Mouse (Mus musculus) hindbrain, embryonic 13.5 days (tissue): Measurements from ENCODE around the gene Tctn1. TPM values are rescaled to one million over a fixed set of nuclear protein-coding genes. Genes with fewer than 3 reads are reported as not detected.

ENCODE experiments used
- ATAC-seq: fragments of 200-750 bp; cut with Nextera tagmentation; 2 replicates; pipeline ENCODE4 v1.8.0; 2017; ENCODE audit warnings: moderate TSS enrichment; ENCODE audit not compliant: low FRiP score
- H3K27ac ChIP-seq: fragments of 300-500 bp; sonication (generic); 2 replicates; pipeline ENCODE4 v1.5.1; 2015; ENCODE audit warnings: inconsistent platforms, mild to moderate bottlenecking, moderate library complexity
- H3K27me3 ChIP-seq: fragments of 300-500 bp; sonication (generic); 2 replicates; pipeline ENCODE4 v1.6.1; 2015; ENCODE audit warnings: mild to moderate bottlenecking, inconsistent platforms
- H3K36me3 ChIP-seq: fragments of 300-500 bp; sonication (generic); 2 replicates; pipeline ENCODE4 v1.6.1; 2015; ENCODE audit warnings: mild to moderate bottlenecking, inconsistent platforms
- H3K4me1 ChIP-seq: fragments of 300-500 bp; sonication (generic); replicated peaks from 2 replicates; pipeline ENCODE4 v1.6.1; 2015; ENCODE audit warnings: inconsistent platforms
- H3K4me2 ChIP-seq: fragments of 300-500 bp; sonication (generic); 2 replicates; pipeline ENCODE4 v1.6.1; 2015; ENCODE audit warnings: inconsistent platforms, mild to moderate bottlenecking, moderate library complexity
- H3K4me3 ChIP-seq: fragments of 300-500 bp; sonication (generic); 2 replicates; pipeline ENCODE4 v1.5.1; 2015; ENCODE audit warnings: mild to moderate bottlenecking, inconsistent platforms
- H3K9ac ChIP-seq: fragments of 300-500 bp; sonication (generic); 2 replicates; pipeline ENCODE4 v1.6.1; 2015; ENCODE audit warnings: mild to moderate bottlenecking, inconsistent platforms
- H3K9me3 ChIP-seq: fragments of 300-500 bp; sonication (generic); 2 replicates; pipeline ENCODE4 v1.6.1; 2016; ENCODE audit warnings: inconsistent platforms
- WGBS: fragments of 180-500 bp; shearing (Covaris S2); methylation state at CpG from one replicate; pipeline ENCODE4 v1.1.7; 2015; 5-methylcytosine and 5-hydroxymethylcytosine counted together
- polyA plus RNA-seq: library from polyadenylated mRNA; unstranded; fragments of >200 nt; fragmentation: Nextera tagmentation; extraction: Ambion mirVana; gene quantifications from 2 replicates; pipeline ENCODE4 v1.2.1, GENCODE M21; 2015

The Tctn1 gene
- polyA plus RNA-seq, 1 experiment from 2014 or later: 5.9 TPM

DNA sequence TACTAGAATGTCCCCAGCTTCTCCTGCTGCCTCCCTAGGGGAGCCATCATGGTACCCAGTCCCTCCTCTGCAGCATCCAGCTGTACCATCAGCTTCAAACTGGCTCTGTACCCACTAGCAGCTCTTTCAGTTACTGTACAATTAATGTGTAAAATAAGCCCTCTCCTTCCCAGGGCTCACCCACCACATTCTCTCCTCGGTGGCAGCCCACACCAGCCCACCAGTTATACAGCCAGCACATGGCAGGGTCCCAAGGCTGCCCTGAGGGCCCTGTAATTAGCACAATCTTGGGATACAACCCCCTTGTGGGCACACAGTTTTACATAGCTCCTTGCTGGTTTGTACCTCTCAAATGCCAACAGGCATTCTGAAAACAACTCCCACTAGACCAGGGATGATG, 23.3 kb downstream of the Tctn1 start:
- Histone ChIP-seq H3K9ac (no peak overlapping the region), H3K9me3 (no peaks in the 10 kb centered on the region), H3K27me3 (no peaks in the 10 kb centered on the region), H3K4me1 (peaks cover 16% of the 10 kb centered on the region), H3K27ac (no peak overlapping the region), H3K4me2 (no peak overlapping the region), H3K36me3 (peaks cover 30% of the 10 kb centered on the region), H3K4me3 (no peak overlapping the region)
- ATAC-seq: no peak
- 69% methylated on average over 1 of the region's 1 CpGs for WGBS

DNA sequence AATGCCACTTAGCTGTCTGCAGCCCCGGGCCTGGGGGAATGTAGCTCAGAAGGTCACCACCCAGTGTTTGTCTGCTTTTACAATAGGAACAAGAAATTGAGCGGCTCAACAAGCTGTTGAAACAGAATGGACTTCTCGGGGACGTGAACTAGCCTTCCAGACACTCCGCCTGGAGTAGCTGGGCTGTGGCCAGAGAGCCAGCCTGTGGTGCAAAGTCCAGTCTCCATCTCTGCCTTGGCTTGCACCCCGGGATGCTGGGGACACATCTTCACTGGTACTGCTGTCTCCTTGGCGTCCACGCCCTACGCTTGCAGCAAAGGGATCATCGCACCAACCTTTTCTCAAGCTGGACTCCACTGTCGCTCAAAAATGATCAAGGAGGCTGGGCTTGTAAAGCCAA, 23.7 kb downstream of the Tctn1 start:
- H3K27me3 ChIP-seq: no peaks in the 10 kb centered on the region
- no peak overlapping the region for H3K27ac ChIP-seq
- peaks cover 18% of the 10 kb centered on the region for H3K4me1 ChIP-seq
- WGBS: 83% methylated on average over 11 of the region's 11 CpGs
- no peak overlapping the region for H3K4me2 ChIP-seq
- no peak overlapping the region for H3K4me3 ChIP-seq
- no peak for ATAC-seq
- no peaks in the 10 kb centered on the region for H3K9me3 ChIP-seq
- no peak overlapping the region for H3K9ac ChIP-seq
- H3K36me3 ChIP-seq: peaks cover 25% of the 10 kb centered on the region

DNA sequence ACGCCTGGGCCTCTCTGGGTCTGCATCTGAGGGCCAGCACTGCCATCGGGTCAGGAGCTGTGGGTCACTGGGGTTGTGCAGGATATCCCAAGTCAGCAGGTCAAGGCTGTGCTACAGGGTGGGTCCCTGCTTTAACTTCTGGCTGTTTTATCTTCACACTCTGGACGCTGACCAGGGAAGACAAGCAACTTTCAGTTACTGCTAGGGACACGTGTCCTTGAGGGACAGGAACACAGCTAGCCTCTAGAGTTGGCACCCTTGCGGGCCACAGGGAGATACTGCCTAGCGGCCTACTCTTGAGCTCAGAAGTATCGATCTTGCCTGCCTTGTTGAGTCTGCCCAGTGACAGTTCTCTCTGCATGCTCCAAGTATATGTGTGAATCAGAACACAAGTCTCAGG, 24.6 kb downstream of the Tctn1 start:
- 88% methylated on average over 7 of the region's 7 CpGs for WGBS

GRCm38 (mm10) chr5:122237200-122237599, 27.1 kb downstream of the Tctn1 start:
- Histone ChIP-seq H3K9me3 (no peaks in the 10 kb centered on the region), H3K4me2 (no peak overlapping the region), H3K27me3 (no peaks in the 10 kb centered on the region), H3K27ac (no peak overlapping the region), H3K4me1 (peaks cover 14% of the 10 kb centered on the region), H3K36me3 (peaks cover 20% of the 10 kb centered on the region), H3K4me3 (no peak overlapping the region), H3K9ac (no peak overlapping the region)
- 72% methylated on average over 5 of the region's 5 CpGs for WGBS
- no peak for ATAC-seq

More for the DNA sequence above, 24.6 kb downstream of the Tctn1 start:
- H3K9me3 ChIP-seq: no peaks in the 10 kb centered on the region
- no peak overlapping the region for H3K4me2 ChIP-seq
- H3K4me3 ChIP-seq: no peak overlapping the region
- no peak overlapping the region for H3K9ac ChIP-seq
- ATAC-seq: no peak
- peaks cover 19% of the 10 kb centered on the region for H3K4me1 ChIP-seq
- H3K27me3 ChIP-seq: no peaks in the 10 kb centered on the region
- no peak overlapping the region for H3K27ac ChIP-seq
- peaks cover 23% of the 10 kb centered on the region for H3K36me3 ChIP-seq

DNA sequence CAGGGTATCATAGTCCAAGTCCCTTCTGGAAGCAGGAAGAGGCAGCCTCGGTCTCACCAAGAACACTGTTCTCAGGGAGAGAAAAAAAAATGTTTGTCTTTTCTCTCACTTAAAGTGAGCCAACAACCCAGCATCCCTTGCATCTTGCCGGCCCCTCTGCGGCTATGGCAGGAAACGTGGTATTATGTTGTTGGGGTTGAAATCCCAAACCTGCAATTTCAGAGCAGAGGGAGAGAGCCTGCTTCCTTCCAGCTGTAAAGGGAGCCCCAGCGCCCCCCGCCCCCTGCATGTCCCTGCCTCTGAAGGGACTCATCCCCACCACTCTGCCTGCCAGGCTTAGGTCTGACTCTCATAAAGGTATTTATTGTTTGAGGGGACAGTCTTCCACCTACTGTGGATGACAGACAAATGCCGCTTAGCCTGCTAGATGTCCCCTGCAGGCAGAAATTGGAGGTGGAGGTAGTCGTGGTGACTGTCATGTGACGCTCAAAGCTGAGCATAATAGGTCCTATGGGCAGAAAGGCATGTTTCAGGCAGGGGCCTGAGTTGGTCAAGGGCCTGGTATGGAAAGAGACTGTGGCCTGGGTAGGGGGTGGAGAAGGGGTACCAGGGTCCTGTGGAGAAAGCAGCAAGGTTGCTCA, 28.9 kb downstream of the Tctn1 start:
- Histone ChIP-seq H3K27me3 (no peaks in the 10 kb centered on the region), H3K4me3 (no peak overlapping the region), H3K36me3 (peaks cover under 1% of the 10 kb centered on the region; the same call in 1 of the 2 replicates), H3K4me2 (no peak overlapping the region), H3K9me3 (no peaks in the 10 kb centered on the region), H3K4me1 (peaks cover 14% of the 10 kb centered on the region), H3K9ac (peak overlapping the region; percentile 15; the same call in 1 of the 2 replicates), H3K27ac (no peak overlapping the region)
- 75% methylated on average over 9 of the region's 9 CpGs for WGBS
- ATAC-seq: no peak

- H3K27ac ChIP-seq: no peak overlapping the region
- no peak for ATAC-seq
- H3K36me3 ChIP-seq: no peaks in the 10 kb centered on the region
- no peak overlapping the region for H3K4me3 ChIP-seq
- no peaks in the 10 kb centered on the region for H3K27me3 ChIP-seq
- no peak overlapping the region for H3K4me2 ChIP-seq
- H3K9ac ChIP-seq: no peak overlapping the region
- H3K4me1 ChIP-seq: peaks cover 14% of the 10 kb centered on the region
- H3K9me3 ChIP-seq: no peaks in the 10 kb centered on the region
- WGBS: 85% methylated on average over 9 of the region's 9 CpGs
Observed at GRCm38 (mm10) chr5:122234319-122235195, 29.7 kb downstream of the Tctn1 start.

DNA sequence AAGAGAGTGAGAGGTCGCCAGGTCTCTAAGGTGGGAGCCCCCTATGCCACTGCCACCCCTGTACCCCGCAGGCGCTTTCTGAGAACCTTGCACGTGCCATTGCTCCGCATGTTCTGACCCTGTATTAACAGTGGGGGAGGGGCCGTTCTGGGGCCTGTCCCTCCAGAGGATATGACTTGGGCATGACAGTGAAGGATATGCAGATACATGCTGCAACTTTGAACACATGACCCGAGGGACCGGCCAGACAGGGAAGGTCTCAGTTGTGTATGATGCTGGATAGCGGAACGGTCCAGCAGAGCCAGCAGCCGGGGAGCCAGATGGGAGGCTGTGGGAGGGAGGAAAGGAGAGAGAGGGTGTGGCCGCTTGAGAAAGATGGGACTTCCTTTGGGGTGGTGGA, 30.6 kb downstream of the Tctn1 start:
- no peaks in the 10 kb centered on the region for H3K27me3 ChIP-seq
- H3K4me3 ChIP-seq: no peak overlapping the region
- no peak overlapping the region for H3K9ac ChIP-seq
- peaks cover 14% of the 10 kb centered on the region for H3K4me1 ChIP-seq
- H3K4me2 ChIP-seq: no peak overlapping the region
- no peak overlapping the region for H3K27ac ChIP-seq
- H3K36me3 ChIP-seq: no peaks in the 10 kb centered on the region
- WGBS: 89% methylated on average over 12 of the region's 12 CpGs
- no peak for ATAC-seq
- H3K9me3 ChIP-seq: no peaks in the 10 kb centered on the region

- no peaks in the 10 kb centered on the region for H3K36me3 ChIP-seq
- H3K27me3 ChIP-seq: no peaks in the 10 kb centered on the region
- ATAC-seq: no peak
- H3K9me3 ChIP-seq: no peaks in the 10 kb centered on the region
- 92% methylated on average over 14 of the region's 14 CpGs for WGBS
- no peak overlapping the region for H3K27ac ChIP-seq
- H3K9ac ChIP-seq: no peak overlapping the region
- no peak overlapping the region for H3K4me2 ChIP-seq
- H3K4me1 ChIP-seq: peaks cover 14% of the 10 kb centered on the region
- H3K4me3 ChIP-seq: no peak overlapping the region
Observed at GRCm38 (mm10) chr5:122233077-122233581, 31.1 kb downstream of the Tctn1 start.

GRCm38 (mm10) chr5:122232004-122232403, 32.3 kb downstream of the Tctn1 start:
- no peaks in the 10 kb centered on the region for H3K36me3 ChIP-seq
- 0 out of 2 replicates have a peak, but pooled peaks cover 5% of the 10 kb centered on the region for H3K9me3 ChIP-seq
- H3K4me3 ChIP-seq: no peak overlapping the region
- peaks cover 14% of the 10 kb centered on the region for H3K4me1 ChIP-seq
- H3K9ac ChIP-seq: no peak overlapping the region
- no peak overlapping the region for H3K27ac ChIP-seq
- WGBS: 86% methylated on average over 5 of the region's 5 CpGs
- no peak for ATAC-seq
- H3K27me3 ChIP-seq: no peaks in the 10 kb centered on the region
- no peak overlapping the region for H3K4me2 ChIP-seq

DNA sequence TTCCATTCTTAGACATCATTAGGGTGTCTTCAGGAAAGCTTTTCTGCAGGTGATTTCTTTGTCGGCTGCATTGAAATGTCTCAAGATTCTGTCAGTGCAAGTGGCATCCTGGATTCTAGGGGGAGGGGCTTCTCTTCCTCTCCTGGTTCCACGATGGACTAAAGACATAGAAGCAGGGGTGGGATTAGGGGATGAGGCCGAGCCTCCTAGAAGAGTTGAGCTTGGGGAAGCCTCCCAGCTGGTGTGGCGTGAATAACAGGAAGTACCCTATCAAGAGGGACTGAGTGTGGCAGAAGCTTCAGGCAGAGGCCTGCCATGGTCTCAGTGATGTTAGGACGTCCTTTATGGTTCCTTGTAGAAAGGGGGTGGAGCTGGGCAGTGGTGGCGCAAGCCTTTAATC, 32.8 kb downstream of the Tctn1 start:
- 83% methylated on average over 6 of the region's 6 CpGs for WGBS
- no peaks in the 10 kb centered on the region for H3K36me3 ChIP-seq
- H3K4me2 ChIP-seq: no peak overlapping the region
- ATAC-seq: no peak
- H3K9ac ChIP-seq: no peak overlapping the region
- H3K4me3 ChIP-seq: no peak overlapping the region
- H3K4me1 ChIP-seq: peaks cover 14% of the 10 kb centered on the region
- H3K27ac ChIP-seq: no peak overlapping the region
- H3K27me3 ChIP-seq: no peaks in the 10 kb centered on the region
- 0 out of 2 replicates have a peak, but pooled peaks cover 5% of the 10 kb centered on the region for H3K9me3 ChIP-seq

DNA sequence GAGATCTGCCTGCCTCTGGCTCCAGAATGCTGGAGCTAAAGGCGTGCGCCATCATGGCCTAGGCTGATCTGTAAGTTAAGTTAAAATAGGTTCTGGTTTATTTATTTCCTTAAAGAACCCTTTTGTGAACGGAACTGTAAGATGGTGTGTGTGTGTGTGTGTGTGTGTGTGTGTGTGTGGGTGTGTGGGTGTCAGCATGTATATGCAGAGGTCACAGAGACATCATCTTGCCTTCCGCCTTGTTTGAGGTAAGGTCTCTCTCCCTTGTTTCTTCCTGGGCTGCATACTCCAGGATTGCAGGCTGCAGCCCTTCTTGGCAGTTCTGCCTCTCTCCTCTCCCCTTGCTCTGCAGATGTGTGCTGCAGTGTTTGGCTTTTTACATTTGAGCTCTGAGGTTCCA, 33.4 kb downstream of the Tctn1 start:
- Histone ChIP-seq H3K4me2 (no peak overlapping the region), H3K4me3 (no peak overlapping the region), H3K4me1 (peaks cover 14% of the 10 kb centered on the region), H3K9me3 (0 out of 2 replicates have a peak, but pooled peaks cover 5% of the 10 kb centered on the region), H3K36me3 (no peaks in the 10 kb centered on the region), H3K27me3 (no peaks in the 10 kb centered on the region), H3K27ac (no peak overlapping the region), H3K9ac (no peak overlapping the region)
- WGBS: 92% methylated on average over 4 of the region's 4 CpGs
- no peak for ATAC-seq

GRCm38 (mm10) chr5:122228772-122229171, 35.5 kb downstream of the Tctn1 start:
- ATAC-seq: no peak
- Histone ChIP-seq H3K4me3 (no peak overlapping the region), H3K4me1 (0 out of 2 replicates have a peak, but pooled peaks cover 2% of the 10 kb centered on the region), H3K9ac (no peak overlapping the region), H3K36me3 (no peaks in the 10 kb centered on the region), H3K27me3 (no peaks in the 10 kb centered on the region), H3K4me2 (no peak overlapping the region), H3K27ac (no peak overlapping the region), H3K9me3 (0 out of 2 replicates have a peak, but pooled peaks cover 5% of the 10 kb centered on the region)
- 66% methylated on average over 3 of the region's 4 CpGs for WGBS
